Mouse (Mus musculus) kidney, postnatal 0 days (tissue): ENCODE results near the gene Syt16. TPM values are rescaled to one million over a fixed set of nuclear protein-coding genes. Genes with fewer than 3 reads are reported as not detected.

ENCODE experiments used
- ATAC-seq: fragments of 200-750 bp; cut with Nextera tagmentation; replicated peaks from 2 replicates; pipeline ENCODE4 v1.8.0; 2017; ENCODE audit warnings: low read depth, moderate number of reproducible peaks, moderate TSS enrichment, moderate library complexity; ENCODE audit not compliant: low FRiP score
- DNase-seq: peaks from one replicate; pipeline ENCODE4 v3.0.0-alpha.2; 2016; ENCODE audit warnings: low spot score
- H3K27ac ChIP-seq: fragments of 300-500 bp; sonication (generic); 2 replicates; pipeline ENCODE4 v1.5.1; 2014; ENCODE audit warnings: mild to moderate bottlenecking
- H3K27me3 ChIP-seq: fragments of 300-500 bp; sonication (generic); 2 replicates; pipeline ENCODE4 v1.6.1; 2014; ENCODE audit warnings: low read length, mixed read lengths; ENCODE audit not compliant: insufficient read depth
- H3K36me3 ChIP-seq: fragments of 300-500 bp; sonication (generic); 2 replicates; pipeline ENCODE4 v1.6.1; 2014; ENCODE audit warnings: low read length, mixed read lengths; ENCODE audit not compliant: insufficient read depth
- H3K4me1 ChIP-seq: fragments of 300-500 bp; sonication (generic); replicated peaks from 2 replicates; pipeline ENCODE4 v1.6.1; 2014; ENCODE audit warnings: antibody characterized with exemption, low read length, mixed read lengths; ENCODE audit not compliant: insufficient read depth
- H3K4me2 ChIP-seq: fragments of 300-500 bp; sonication (generic); 2 replicates; pipeline ENCODE4 v1.6.1; 2014; ENCODE audit warnings: mild to moderate bottlenecking, low read length, moderate library complexity, mixed read lengths
- H3K4me3 ChIP-seq: fragments of 300-500 bp; sonication (generic); replicated peaks from 2 replicates; pipeline ENCODE4 v1.5.1; 2014; ENCODE audit warnings: low read depth, low read length
- H3K9ac ChIP-seq: fragments of 300-500 bp; sonication (generic); 2 replicates; pipeline ENCODE4 v1.6.1; 2014; ENCODE audit warnings: low read depth, low read length
- H3K9me3 ChIP-seq: fragments of 300-500 bp; sonication (generic); replicated peaks from 2 replicates; pipeline ENCODE4 v1.6.1; 2016; ENCODE audit warnings: low read length, inconsistent platforms, mixed read lengths
- CTCF ChIP-seq: IDR thresholded peaks from 2 replicates; pipeline ENCODE4 v1.5.1; 2016; ENCODE audit warnings: antibody characterized with exemption, low read depth, mild to moderate bottlenecking, moderate library complexity
- WGBS: fragments of 180-500 bp; shearing (Covaris S2); extraction: QIAGEN DNeasy Blood & Tissue Kit; methylation state at CpG from one replicate; pipeline ENCODE4 v1.1.7; 2014; 5-methylcytosine and 5-hydroxymethylcytosine counted together
- polyA plus RNA-seq: library from polyadenylated mRNA; unstranded; fragments of >200 nt; fragmentation: Nextera tagmentation; extraction: Ambion mirVana; gene quantifications from 2 replicates; pipeline ENCODE4 v1.2.1, GENCODE M21; 2015

Syt16 gene
- 0.36 and 0.67 TPM in 2 replicates for polyA plus RNA-seq

GRCm38 (mm10) chr12:73997297-73998127, at the start of gene Syt16:
TSS of gene Syt16 (plus strand) at chr12:73997661.
- Histone ChIP-seq H3K27ac (no peak within 1 kb of the TSS), H3K9me3 (no peaks in the 10 kb centered on the region), H3K4me1 (0 out of 2 replicates have a peak, but pooled peaks cover 6% of the 10 kb centered on the region), H3K27me3 (peaks cover 4% of the 10 kb centered on the region; the same call in 1 of the 2 replicates), H3K4me2 (peak within 1 kb of the TSS; percentile 92), H3K36me3 (no peaks in the 10 kb centered on the region), H3K4me3 (peak within 1 kb of the TSS; percentile 49), H3K9ac (peak within 1 kb of the TSS; percentile 58)
- TF ChIP-seq CTCF, result no peak
- peak; percentile 49; the same call in 1 of the 2 replicates for ATAC-seq
- WGBS, result 1% methylated on average over 66 of the region's 67 CpGs
- DNase-seq, result no peak

GRCm38 (mm10) chr12:73948415-73948814, 49.0 kb upstream of the Syt16 start:
- H3K9ac ChIP-seq, result no peak overlapping the region
- 89% methylated on average over 4 of the region's 4 CpGs for WGBS
- no peaks in the 10 kb centered on the region; the same call in 1 of the 2 replicates for H3K4me1 ChIP-seq
- H3K4me2 ChIP-seq, result no peak overlapping the region
- H3K27ac ChIP-seq, result no peak overlapping the region
- H3K4me3 ChIP-seq, result no peak overlapping the region
- DNase-seq, result no peak
- no peak for TF ChIP-seq CTCF
- no peaks in the 10 kb centered on the region for H3K27me3 ChIP-seq
- ATAC-seq, result no peak
- no peaks in the 10 kb centered on the region for H3K9me3 ChIP-seq
- 0 out of 2 replicates have a peak, but pooled peaks cover 9% of the 10 kb centered on the region for H3K36me3 ChIP-seq

GRCm38 (mm10) chr12:73949318-73950058, 48.0 kb upstream of the Syt16 start:
- peak; percentile 80 for ATAC-seq

GRCm38 (mm10) chr12:73952879-73953278, 44.6 kb upstream of the Syt16 start:
- peak; percentile 54; the same call in 1 of the 2 replicates for ATAC-seq

More at GRCm38 (mm10) chr12:73949318-73950058, 48.0 kb upstream of the Syt16 start:
- peak overlapping the region; percentile 77 for H3K4me2 ChIP-seq
- H3K27ac ChIP-seq, result no peak overlapping the region
- peak overlapping the region; percentile 36 for H3K4me3 ChIP-seq
- DNase-seq, result peak; percentile 41
- H3K9ac ChIP-seq, result peak overlapping the region; percentile 59
- no peaks in the 10 kb centered on the region; the same call in 1 of the 2 replicates for H3K4me1 ChIP-seq
- 6% methylated on average over 46 of the region's 46 CpGs for WGBS
- 0 out of 2 replicates have a peak, but pooled peaks cover 3% of the 10 kb centered on the region for H3K36me3 ChIP-seq
- no peak for TF ChIP-seq CTCF
- no peaks in the 10 kb centered on the region for H3K27me3 ChIP-seq
- no peaks in the 10 kb centered on the region for H3K9me3 ChIP-seq

GRCm38 (mm10) chr12:73953420-73954186, 43.9 kb upstream of the Syt16 start:
- no peaks in the 10 kb centered on the region; the same call in 1 of the 2 replicates for H3K4me1 ChIP-seq
- peak overlapping the region; percentile 27; the same call in 1 of the 2 replicates for H3K4me3 ChIP-seq
- H3K27me3 ChIP-seq, result no peaks in the 10 kb centered on the region
- no peak overlapping the region for H3K27ac ChIP-seq
- 0 out of 2 replicates have a peak overlapping the region, but pooled peaks have one; percentile 35 for H3K9ac ChIP-seq
- H3K9me3 ChIP-seq, result no peaks in the 10 kb centered on the region
- no peaks in the 10 kb centered on the region for H3K36me3 ChIP-seq
- peak overlapping the region; percentile 57 for H3K4me2 ChIP-seq
- ATAC-seq (no peak), DNase-seq (peak; percentile 16)
- no peak for TF ChIP-seq CTCF
- WGBS, result 60% methylated on average over 14 of the region's 14 CpGs

More at GRCm38 (mm10) chr12:73952879-73953278, 44.6 kb upstream of the Syt16 start:
- Histone ChIP-seq H3K36me3 (no peaks in the 10 kb centered on the region), H3K27ac (no peak overlapping the region), H3K27me3 (no peaks in the 10 kb centered on the region), H3K9me3 (no peaks in the 10 kb centered on the region), H3K4me3 (peak overlapping the region; percentile 27), H3K4me1 (no peaks in the 10 kb centered on the region; the same call in 1 of the 2 replicates), H3K9ac (0 out of 2 replicates have a peak overlapping the region, but pooled peaks have one; percentile 35), H3K4me2 (peak overlapping the region; percentile 57)
- peak; percentile 53 for DNase-seq
- TF ChIP-seq CTCF, result 0 out of 2 replicates have a peak, but pooled peaks have one; percentile 2
- WGBS, result 8% methylated on average over 15 of the region's 15 CpGs
